Mouse (Mus musculus): Measurements from ENCODE around the gene Usp39. TPM values are rescaled to one million over a fixed set of nuclear protein-coding genes. Genes with fewer than 3 reads are reported as not detected.

Gene Usp39
- total RNA-seq (2012; rRNA removed) = 62.6 and 76.9 TPM in 2 replicates

DNA sequence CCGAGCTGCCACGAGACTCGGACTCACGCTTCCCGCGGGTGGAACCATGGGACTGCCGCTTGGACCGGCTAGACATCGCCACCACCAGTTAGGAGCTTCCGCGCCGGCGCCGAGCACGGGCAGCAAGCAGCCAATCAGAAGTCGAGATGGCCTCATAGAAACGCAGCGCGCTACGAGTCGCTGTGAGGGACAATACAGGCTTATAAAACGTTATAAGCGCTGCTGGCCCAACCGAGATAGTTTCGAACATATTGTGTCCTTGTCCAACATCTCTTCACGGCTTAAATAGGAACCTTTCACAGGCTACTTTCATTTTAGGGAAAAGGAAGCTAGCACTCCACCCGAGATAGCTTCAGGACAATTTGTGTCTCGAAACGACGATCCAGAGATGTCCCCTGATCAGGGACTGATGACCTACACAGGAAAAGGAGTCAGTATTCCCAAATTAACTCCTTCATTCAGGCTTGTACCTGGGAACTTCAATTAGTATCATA is at the start of gene Usp39:
TSS of gene Usp39 (minus strand) at position 111 of the 494 bp plus-strand sequence.
- H3K36me3 ChIP-seq (ENCODE audit: control insufficient read depth, insufficient read depth, low read length, poor library complexity, severe bottlenecking) = peaks cover 2% of the 10 kb centered on the region; the same call in 1 of the 2 replicates

GRCm38 (mm10) chr6:72392341-72392740 is 47.4 kb upstream of the Usp39 start:
- TF ChIP-seq ZNF384 (IDR thresholded peaks at IDR 0.05; ENCODE audit: low read depth, low read length) (no peak), CHD2 (IDR thresholded peaks at IDR 0.05; ENCODE audit: low read depth, low read length) (no peak), HCFC1 (IDR thresholded peaks at IDR 0.05; ENCODE audit: borderline replicate concordance, insufficient read depth, low read length) (no peak), MAFK (IDR thresholded peaks at IDR 0.05; ENCODE audit: insufficient read depth, low read depth, low read length) (no peak), ZC3H11A (IDR thresholded peaks at IDR 0.05; ENCODE audit: borderline replicate concordance, low read depth, low read length) (no peak)
- no peaks in the 10 kb centered on the region for H3K9me3 ChIP-seq (ENCODE audit: control insufficient read depth, insufficient read depth, low read depth, low read length)
- in situ Hi-C loops (cut with MboI; ENCODE audit: low sequenced_read_pairs in 2 of 2, unreplicated experiment in 2 of 2) = no loop called here
- H3K4me3 ChIP-seq (ENCODE audit: insufficient read depth in 1 of 2, low read depth in 1 of 2, low read length in 2 of 2, poor library complexity in 1 of 2, severe bottlenecking in 1 of 2) = no peak overlapping the region
- H3K9ac ChIP-seq (ENCODE audit: insufficient read depth, low read depth, low read length, poor library complexity, severe bottlenecking) = no peak overlapping the region
- no peak for DNase-seq (ENCODE audit: low read depth, low spot score)
- H3K36me3 ChIP-seq (ENCODE audit: control insufficient read depth, insufficient read depth, low read length, poor library complexity, severe bottlenecking) = no peaks in the 10 kb centered on the region
- H3K27ac ChIP-seq (ENCODE audit: insufficient read depth, low read depth, low read length, poor library complexity, severe bottlenecking) = no peak overlapping the region
- peaks cover 3 to 4% of the 10 kb centered on the region in 2 experiments; a peak in 1 of 4 replicates for H3K4me1 ChIP-seq (ENCODE audit: control insufficient read depth in 2 of 2, insufficient read depth in 2 of 2, low read length in 2 of 2, poor library complexity in 1 of 2)

More for the DNA sequence above, at the start of gene Usp39:
- DNase-seq (ENCODE audit: low read depth, low spot score) = peak; percentile 91
- Histone ChIP-seq H3K9me3 (ENCODE audit: control insufficient read depth, insufficient read depth, low read depth, low read length) (no peaks in the 10 kb centered on the region), H3K27ac (ENCODE audit: insufficient read depth, low read depth, low read length, poor library complexity, severe bottlenecking) (no peak within 1 kb of the TSS), H3K4me1 (ENCODE audit: control insufficient read depth in 2 of 2, insufficient read depth in 2 of 2, low read length in 2 of 2, poor library complexity in 1 of 2) (peaks cover 0 to 5% of the 10 kb centered on the region in 2 experiments; a peak in 1 of 4 replicates), H3K4me3 (ENCODE audit: insufficient read depth in 1 of 2, low read depth in 1 of 2, low read length in 2 of 2, poor library complexity in 1 of 2, severe bottlenecking in 1 of 2) (peak within 1 kb of the TSS; percentile 79 to 86), H3K9ac (ENCODE audit: insufficient read depth, low read depth, low read length, poor library complexity, severe bottlenecking) (peak within 1 kb of the TSS; percentile 94)
- peak; percentile 31; the same call in 1 of the 2 replicates for TF ChIP-seq HCFC1 (IDR thresholded peaks at IDR 0.05; ENCODE audit: borderline replicate concordance, insufficient read depth, low read length)
- no peak for TF ChIP-seq MAFK (IDR thresholded peaks at IDR 0.05; ENCODE audit: insufficient read depth, low read depth, low read length)
- in situ Hi-C loops (cut with MboI; ENCODE audit: low sequenced_read_pairs in 2 of 2, unreplicated experiment in 2 of 2) = no loop called here

DNA sequence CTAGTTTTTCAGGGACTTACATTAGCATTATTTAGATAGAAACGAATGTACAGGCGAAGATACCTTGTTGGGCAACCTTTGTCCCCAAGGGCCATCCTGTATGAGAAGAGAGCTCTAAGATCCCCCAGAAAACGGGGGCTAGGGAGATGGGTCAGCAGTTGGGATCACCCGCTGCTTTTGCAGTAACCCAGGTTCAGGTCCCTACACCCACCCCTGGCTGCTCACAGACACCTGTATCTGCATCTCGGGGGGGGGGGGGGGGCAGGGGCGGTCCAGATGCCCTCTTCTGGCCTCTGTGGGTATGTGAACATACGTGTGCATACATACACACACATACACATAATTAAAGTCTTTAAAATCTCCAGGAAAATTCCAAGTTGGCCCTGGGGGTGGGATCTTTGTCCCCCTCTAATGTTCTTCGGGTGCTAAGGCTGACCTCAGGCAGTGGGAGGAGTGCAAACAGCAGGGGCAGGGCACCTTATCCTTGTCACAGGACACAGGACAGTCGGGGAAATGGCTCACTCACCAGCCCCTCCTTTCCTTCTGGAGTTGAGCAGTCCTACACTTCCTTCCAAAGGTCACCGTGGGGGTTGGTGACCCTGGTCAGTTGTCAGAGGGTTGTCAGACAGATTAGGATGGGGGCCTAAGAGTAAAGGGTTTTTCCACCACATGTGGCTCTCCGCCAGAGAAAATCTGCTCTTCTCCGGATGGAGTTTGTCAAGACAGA is 46.0 kb upstream of the Usp39 start:
- Histone ChIP-seq H3K4me1 (ENCODE audit: control insufficient read depth in 2 of 2, insufficient read depth in 2 of 2, low read length in 2 of 2, poor library complexity in 1 of 2) (peaks cover 3 to 4% of the 10 kb centered on the region in 2 experiments; a peak in 1 of 4 replicates), H3K9ac (ENCODE audit: insufficient read depth, low read depth, low read length, poor library complexity, severe bottlenecking) (no peak overlapping the region), H3K27ac (ENCODE audit: insufficient read depth, low read depth, low read length, poor library complexity, severe bottlenecking) (no peak overlapping the region), H3K9me3 (ENCODE audit: control insufficient read depth, insufficient read depth, low read depth, low read length) (no peaks in the 10 kb centered on the region), H3K36me3 (ENCODE audit: control insufficient read depth, insufficient read depth, low read length, poor library complexity, severe bottlenecking) (no peaks in the 10 kb centered on the region), H3K4me3 (ENCODE audit: insufficient read depth in 1 of 2, low read depth in 1 of 2, low read length in 2 of 2, poor library complexity in 1 of 2, severe bottlenecking in 1 of 2) (peak overlapping the region in 1 of 2 experiments; percentile 89; a peak in 2 of 4 replicates)
- in situ Hi-C loops (cut with MboI; ENCODE audit: low sequenced_read_pairs in 2 of 2, unreplicated experiment in 2 of 2) = no loop called here
- no peak for DNase-seq (ENCODE audit: low read depth, low spot score)
- no peak for TF ChIP-seq CHD2 (IDR thresholded peaks at IDR 0.05; ENCODE audit: low read depth, low read length)
- TF ChIP-seq MAFK (IDR thresholded peaks at IDR 0.05; ENCODE audit: insufficient read depth, low read depth, low read length) = no peak

- Histone ChIP-seq H3K36me3 (ENCODE audit: control insufficient read depth, insufficient read depth, low read length, poor library complexity, severe bottlenecking) (no peaks in the 10 kb centered on the region), H3K9ac (ENCODE audit: insufficient read depth, low read depth, low read length, poor library complexity, severe bottlenecking) (peak within 1 kb of the TSS; percentile 72), H3K4me1 (ENCODE audit: control insufficient read depth in 2 of 2, insufficient read depth in 2 of 2, low read length in 2 of 2, poor library complexity in 1 of 2) (peaks cover 3 to 4% of the 10 kb centered on the region in 2 experiments; a peak in 1 of 4 replicates), H3K27ac (ENCODE audit: insufficient read depth, low read depth, low read length, poor library complexity, severe bottlenecking) (peak within 1 kb of the TSS; percentile 60; the same call in 1 of the 2 replicates), H3K9me3 (ENCODE audit: control insufficient read depth, insufficient read depth, low read depth, low read length) (no peaks in the 10 kb centered on the region), H3K4me3 (ENCODE audit: insufficient read depth in 1 of 2, low read depth in 1 of 2, low read length in 2 of 2, poor library complexity in 1 of 2, severe bottlenecking in 1 of 2) (peak within 1 kb of the TSS; percentile 67 to 89)
- DNase-seq (ENCODE audit: low read depth, low spot score) = peak; percentile 60
- in situ Hi-C loops (cut with MboI; ENCODE audit: low sequenced_read_pairs in 2 of 2, unreplicated experiment in 2 of 2) = no loop called here
- TF ChIP-seq MAFK (IDR thresholded peaks at IDR 0.05; ENCODE audit: insufficient read depth, low read depth, low read length) = no peak
- TF ChIP-seq ZNF384 (IDR thresholded peaks at IDR 0.05; ENCODE audit: low read depth, low read length) = no peak
- no peak for TF ChIP-seq ZC3H11A (IDR thresholded peaks at IDR 0.05; ENCODE audit: borderline replicate concordance, low read depth, low read length)
- TF ChIP-seq HCFC1 (IDR thresholded peaks at IDR 0.05; ENCODE audit: borderline replicate concordance, insufficient read depth, low read length) = no peak; the same call in 1 of the 2 replicates
- no peak for TF ChIP-seq CHD2 (IDR thresholded peaks at IDR 0.05; ENCODE audit: low read depth, low read length)
Measured at GRCm38 (mm10) chr6:72389941-72390771, 45.2 kb upstream of the Usp39 start, which contains the start of gene Vamp8. Gene Vamp8, minus strand, starts transcription at chr6:72390703.

All from ES-E14 (cell line).